Mouse (Mus musculus): ENCODE results near the gene Sprtn.

Gene Sprtn

GRCm38 (mm10) chr8:124944406-124944805, 46.7 kb downstream of the Sprtn start:
- no peak for DNase-seq (ENCODE audit: low read depth, low spot score)

GRCm38 (mm10) chr8:124947865-124948732, 50.4 kb downstream of the Sprtn start:
- DNase-seq (ENCODE audit: low read depth, low spot score) = peak; percentile 43

- peak; percentile 48 for DNase-seq (ENCODE audit: low read depth, low spot score)
Observed at GRCm38 (mm10) chr8:124948733-124949111, 51.0 kb downstream of the Sprtn start.

- peak; percentile 53 for DNase-seq (ENCODE audit: low read depth, low spot score)
Observed at GRCm38 (mm10) chr8:124949209-124950068, 51.8 kb downstream of the Sprtn start, which contains the start of gene Egln1. Gene Egln1 (minus strand): TSS chr8:124949324.

- peak; percentile 21 for DNase-seq (ENCODE audit: low read depth, low spot score)
Observed at GRCm38 (mm10) chr8:124950069-124950456, 52.4 kb downstream of the Sprtn start.

- DNase-seq (ENCODE audit: low read depth, low spot score) = no peak
Observed at GRCm38 (mm10) chr8:124950865-124951264, 53.2 kb downstream of the Sprtn start.

GRCm38 (mm10) chr8:124953188-124953587, 55.5 kb downstream of the Sprtn start:
- peak; percentile 25 for DNase-seq (ENCODE audit: low read depth, low spot score)

GRCm38 (mm10) chr8:124954572-124955082, 56.9 kb downstream of the Sprtn start:
- no peak for DNase-seq (ENCODE audit: low read depth, low spot score)

Measured in R1 (cell line).